Mouse (Mus musculus) forebrain, postnatal 0 days (tissue): ENCODE measurements around the gene Ift140. TPM values are rescaled to one million over a fixed set of nuclear protein-coding genes. Genes with fewer than 3 reads are reported as not detected.

Source experiments
- ATAC-seq: fragments of 200-750 bp; cut with Nextera tagmentation; 2 replicates; pipeline ENCODE4 v1.8.0; 2017; ENCODE audit warnings: mild to moderate bottlenecking, moderate library complexity
- DNase-seq: peaks from one replicate; pipeline ENCODE4 v3.0.0-alpha.2; 2015
- H3K27ac ChIP-seq: fragments of 300-500 bp; sonication (generic); 2 replicates; pipeline ENCODE4 v1.5.1; 2014; ENCODE audit warnings: low read depth, mild to moderate bottlenecking, antibody characterized with exemption, low read length, moderate library complexity, mixed read lengths
- H3K27me3 ChIP-seq: fragments of 300-500 bp; sonication (generic); 2 replicates; pipeline ENCODE4 v1.6.1; 2014; ENCODE audit warnings: mild to moderate bottlenecking, low read length, mixed read lengths; ENCODE audit not compliant: insufficient read depth
- H3K36me3 ChIP-seq: fragments of 300-500 bp; sonication (generic); 2 replicates; pipeline ENCODE4 v1.6.1; 2014; ENCODE audit warnings: mild to moderate bottlenecking, moderate library complexity; ENCODE audit not compliant: insufficient read depth
- H3K4me1 ChIP-seq: fragments of 300-500 bp; sonication (generic); 2 replicates; pipeline ENCODE4 v1.6.1; 2014; ENCODE audit warnings: antibody characterized with exemption; ENCODE audit not compliant: insufficient read depth
- H3K4me2 ChIP-seq: fragments of 300-500 bp; sonication (generic); 2 replicates; pipeline ENCODE4 v1.6.1; 2014; ENCODE audit warnings: low read depth, mild to moderate bottlenecking, moderate library complexity
- H3K4me3 ChIP-seq: fragments of 300-500 bp; sonication (generic); 2 replicates; pipeline ENCODE4 v1.5.1; 2014; ENCODE audit warnings: low read depth, low read length, mixed read lengths
- H3K9ac ChIP-seq: fragments of 300-500 bp; sonication (generic); 2 replicates; pipeline ENCODE4 v1.6.1; 2014; ENCODE audit warnings: mild to moderate bottlenecking
- H3K9me3 ChIP-seq: fragments of 300-500 bp; sonication (generic); 2 replicates; pipeline ENCODE4 v1.6.1; 2016; ENCODE audit warnings: low read length
- CTCF ChIP-seq: sonication (generic); IDR thresholded peaks from 2 replicates; pipeline ENCODE4 v1.5.1; 2016; ENCODE audit warnings: antibody characterized with exemption, control low read depth, low read depth
- WGBS: fragments of 180-500 bp; shearing (Covaris S2); extraction: QIAGEN DNeasy Blood & Tissue Kit; methylation state at CpG from one replicate; pipeline ENCODE4 v1.1.7; 2014; 5-methylcytosine and 5-hydroxymethylcytosine counted together
- polyA plus RNA-seq: library from polyadenylated mRNA; unstranded; fragments of >200 nt; fragmentation: Nextera tagmentation; extraction: Ambion mirVana; gene quantifications from 2 replicates; pipeline ENCODE4 v1.2.1, GENCODE M21; 2015
- total RNA-seq: library from RNA; depleted of rRNA; stranded (reverse); fragments of >200 nt; gene quantifications from 2 replicates; pipeline ENCODE4 v1.2.3, GENCODE M21; 2014

The Ift140 gene
- total and polyA plus RNA-seq, 2 experiments from 2014 or later = 15.2 to 31.8 TPM

- WGBS = 90% methylated on average over 6 of the region's 6 CpGs
- ATAC-seq (no peak), DNase-seq (no peak)
- TF ChIP-seq CTCF = no peak
- Histone ChIP-seq H3K36me3 (peaks cover 82% of the 10 kb centered on the region), H3K4me3 (no peak overlapping the region), H3K4me1 (no peaks in the 10 kb centered on the region), H3K4me2 (no peak overlapping the region), H3K9me3 (no peaks in the 10 kb centered on the region), H3K27me3 (no peaks in the 10 kb centered on the region), H3K27ac (no peak overlapping the region), H3K9ac (no peak overlapping the region)
Observed at GRCm38 (mm10) chr17:25057041-25057440, 41.2 kb downstream of the Ift140 start.

GRCm38 (mm10) chr17:25063261-25063660 is 47.4 kb downstream of the Ift140 start:
- Histone ChIP-seq H3K27ac (no peak overlapping the region), H3K27me3 (no peaks in the 10 kb centered on the region), H3K4me3 (no peak overlapping the region), H3K9ac (no peak overlapping the region), H3K9me3 (no peaks in the 10 kb centered on the region), H3K4me1 (no peaks in the 10 kb centered on the region), H3K4me2 (no peak overlapping the region), H3K36me3 (peaks cover 54% of the 10 kb centered on the region)
- no peak for TF ChIP-seq CTCF
- DNase-seq (no peak), ATAC-seq (no peak)
- WGBS = 72% methylated on average over 4 of the region's 4 CpGs

GRCm38 (mm10) chr17:25063872-25064271 is 48.0 kb downstream of the Ift140 start:
- DNase-seq = no peak
- H3K4me1 ChIP-seq = no peaks in the 10 kb centered on the region
- no peak overlapping the region for H3K27ac ChIP-seq
- no peak overlapping the region for H3K4me2 ChIP-seq
- H3K27me3 ChIP-seq = no peaks in the 10 kb centered on the region
- H3K36me3 ChIP-seq = peaks cover 48% of the 10 kb centered on the region
- no peak overlapping the region for H3K9ac ChIP-seq
- H3K9me3 ChIP-seq = no peaks in the 10 kb centered on the region
- WGBS = 73% methylated on average over 12 of the region's 12 CpGs
- no peak for ATAC-seq
- TF ChIP-seq CTCF = no peak
- H3K4me3 ChIP-seq = no peak overlapping the region

GRCm38 (mm10) chr17:25064351-25064750 is 48.5 kb downstream of the Ift140 start:
- WGBS = 84% methylated on average over 9 of the region's 9 CpGs
- Histone ChIP-seq H3K27me3 (no peaks in the 10 kb centered on the region), H3K4me3 (no peak overlapping the region), H3K4me1 (no peaks in the 10 kb centered on the region), H3K9ac (no peak overlapping the region), H3K9me3 (no peaks in the 10 kb centered on the region), H3K27ac (no peak overlapping the region), H3K4me2 (no peak overlapping the region), H3K36me3 (peaks cover 47% of the 10 kb centered on the region)
- ATAC-seq (no peak), DNase-seq (no peak)
- TF ChIP-seq CTCF = no peak

- H3K4me2 ChIP-seq = no peak overlapping the region
- no peaks in the 10 kb centered on the region for H3K27me3 ChIP-seq
- no peak overlapping the region for H3K9ac ChIP-seq
- ATAC-seq = no peak
- H3K9me3 ChIP-seq = no peaks in the 10 kb centered on the region
- no peak for DNase-seq
- no peak for TF ChIP-seq CTCF
- 87% methylated on average over 3 of the region's 3 CpGs for WGBS
- no peaks in the 10 kb centered on the region for H3K4me1 ChIP-seq
- H3K27ac ChIP-seq = no peak overlapping the region
- H3K4me3 ChIP-seq = no peak overlapping the region
- H3K36me3 ChIP-seq = peaks cover 45% of the 10 kb centered on the region
Observed at GRCm38 (mm10) chr17:25065189-25065588, 49.3 kb downstream of the Ift140 start.

GRCm38 (mm10) chr17:25066595-25066994 is 50.7 kb downstream of the Ift140 start:
- WGBS = 92% methylated on average over 7 of the region's 7 CpGs
- TF ChIP-seq CTCF = no peak
- ATAC-seq = no peak

GRCm38 (mm10) chr17:25067442-25067851 is 51.6 kb downstream of the Ift140 start:
- Histone ChIP-seq H3K9me3 (no peaks in the 10 kb centered on the region), H3K27ac (no peak overlapping the region), H3K27me3 (no peaks in the 10 kb centered on the region), H3K9ac (no peak overlapping the region), H3K4me3 (no peak overlapping the region), H3K36me3 (peaks cover 29% of the 10 kb centered on the region), H3K4me2 (no peak overlapping the region), H3K4me1 (no peaks in the 10 kb centered on the region)
- TF ChIP-seq CTCF = no peak
- 79% methylated on average over 8 of the region's 8 CpGs for WGBS
- DNase-seq (no peak), ATAC-seq (no peak)

More at GRCm38 (mm10) chr17:25066595-25066994, 50.7 kb downstream of the Ift140 start:
- Histone ChIP-seq H3K9me3 (no peaks in the 10 kb centered on the region), H3K36me3 (peaks cover 36% of the 10 kb centered on the region), H3K4me3 (no peak overlapping the region), H3K4me2 (no peak overlapping the region), H3K27ac (no peak overlapping the region), H3K27me3 (no peaks in the 10 kb centered on the region), H3K9ac (no peak overlapping the region), H3K4me1 (no peaks in the 10 kb centered on the region)
- DNase-seq = no peak

- Histone ChIP-seq H3K4me1 (no peaks in the 10 kb centered on the region), H3K27me3 (no peaks in the 10 kb centered on the region), H3K4me3 (no peak overlapping the region), H3K9me3 (no peaks in the 10 kb centered on the region), H3K9ac (no peak overlapping the region), H3K36me3 (peaks cover 35% of the 10 kb centered on the region), H3K4me2 (no peak overlapping the region), H3K27ac (no peak overlapping the region)
- WGBS = 79% methylated on average over 2 of the region's 2 CpGs
- no peak for ATAC-seq
- DNase-seq = no peak
- no peak for TF ChIP-seq CTCF
Observed at GRCm38 (mm10) chr17:25068690-25069089, 52.8 kb downstream of the Ift140 start.
